Comparison of ENCODE assay signal across 8 mouse cellular contexts in the genomic region with DNA sequence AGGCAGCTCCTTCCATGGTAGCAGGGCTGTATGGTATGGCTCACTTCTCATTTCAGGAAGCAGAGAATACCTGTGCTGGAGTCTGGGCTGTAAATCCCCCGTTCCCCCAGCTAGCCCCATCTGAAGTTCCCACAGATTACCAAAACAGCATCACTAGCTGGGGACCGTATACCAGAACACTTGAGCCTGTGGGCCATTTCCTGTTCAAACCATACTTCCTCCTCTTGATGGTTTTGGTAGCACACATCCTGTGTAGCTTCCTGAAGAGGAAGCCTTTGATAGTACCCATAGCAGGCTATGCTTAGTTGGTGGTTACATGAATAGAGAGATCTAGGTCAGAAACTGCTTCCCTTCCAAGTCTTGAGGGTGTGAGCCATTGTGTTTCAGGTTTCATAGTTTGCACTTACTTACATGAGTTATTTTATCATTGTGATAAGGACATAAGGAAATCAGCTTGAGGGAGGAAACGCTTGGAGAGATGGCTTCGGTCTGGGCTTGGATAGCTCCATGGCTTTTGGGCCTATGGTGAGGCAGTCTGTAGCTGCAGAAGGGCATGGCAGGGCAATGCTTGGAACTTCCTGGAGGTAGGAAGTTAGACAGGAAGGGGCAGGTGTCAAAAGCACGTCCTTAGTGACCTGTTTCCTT. TPM values are rescaled to one million over a fixed set of nuclear protein-coding genes. Genes with fewer than 3 reads are reported as not detected.
DNase-seq lines count a peak whose midpoint lies in the region; ATAC-seq and TF ChIP-seq lines count a peak whose summit lies in the region.

No protein-coding gene starts in this region.

- no peak overlapping the region for H3K4me2 ChIP-seq in lung, embryonic 14.5 days
- H3K4me2 ChIP-seq in liver, embryonic 11.5 days = no peak overlapping the region; the same call in 1 of the 2 replicates
- no peak overlapping the region for H3K4me2 ChIP-seq in stomach, embryonic 16.5 days (ENCODE audit: low read depth, low read length)

- no peaks in the 10 kb centered on the region for H3K9me3 ChIP-seq in lung, embryonic 14.5 days (ENCODE audit: low read depth, low read length)
- no peaks in the 10 kb centered on the region for H3K9me3 ChIP-seq in liver, embryonic 11.5 days (ENCODE audit: control insufficient read depth, low read length)
- no peaks in the 10 kb centered on the region for H3K9me3 ChIP-seq in stomach, embryonic 16.5 days (replicated peaks; ENCODE audit: control insufficient read depth, low read length)
- H3K9me3 ChIP-seq in midbrain, embryonic 10.5 days (replicated peaks) = no peaks in the 10 kb centered on the region

- no peak overlapping the region for H3K4me3 ChIP-seq in lung, embryonic 14.5 days (ENCODE audit: low read depth, low read length)
- H3K4me3 ChIP-seq in liver, embryonic 11.5 days (ENCODE audit: low read depth, low read length) = no peak overlapping the region
- no peak overlapping the region for H3K4me3 ChIP-seq in stomach, embryonic 16.5 days (replicated peaks; ENCODE audit: low read length)
- no peak overlapping the region for H3K4me3 ChIP-seq in midbrain, embryonic 10.5 days

- peak overlapping the region; percentile 37; the same call in 1 of the 2 replicates for H3K27ac ChIP-seq in lung, embryonic 14.5 days (ENCODE audit: low read depth)
- H3K27ac ChIP-seq in liver, embryonic 11.5 days (ENCODE audit: low read depth, low read length) = peak overlapping the region; percentile 48; the same call in 1 of the 2 replicates
- peak overlapping the region; percentile 67 for H3K27ac ChIP-seq in stomach, embryonic 16.5 days (ENCODE audit: low read length)
- no peak overlapping the region for H3K27ac ChIP-seq in midbrain, embryonic 10.5 days (replicated peaks)

- H3K9ac ChIP-seq in lung, embryonic 14.5 days = no peak overlapping the region
- no peak overlapping the region for H3K9ac ChIP-seq in liver, embryonic 11.5 days (ENCODE audit: low read depth, low read length)
- no peak overlapping the region for H3K9ac ChIP-seq in stomach, embryonic 16.5 days (ENCODE audit: low read length)

- no peak for DNase-seq in lung, embryonic 14.5 days
- no peak for DNase-seq in lung, postnatal 14 days
- DNase-seq in liver, embryonic 11.5 days (ENCODE audit: low spot score) = peak; percentile 32
- DNase-seq in midbrain, embryonic 10.5 days (ENCODE audit: low spot score) = no peak
- DNase-seq in retina, postnatal 1 day = no peak
- DNase-seq in layer of hippocampus, adult 18-20 months (ENCODE audit: low spot score in 2 of 2) = no peak

- WGBS in lung, embryonic 14.5 days = 68% methylated on average over 5 of the region's 5 CpGs
- 50% methylated on average over 5 of the region's 5 CpGs for WGBS in liver, embryonic 11.5 days
- 72% methylated on average over 5 of the region's 5 CpGs for WGBS in stomach, embryonic 16.5 days
- 85% methylated on average over 5 of the region's 5 CpGs for WGBS in midbrain, embryonic 10.5 days

- ATAC-seq in lung, embryonic 14.5 days (ENCODE audit: insufficient read depth) = no peak
- ATAC-seq in activated CD4-positive, CD25-positive, alpha-beta regulatory T cell, adult 4 months = peak; percentile 97
- peak; percentile 34; the same call in 1 of the 2 replicates for ATAC-seq in liver, embryonic 11.5 days (replicated peaks; ENCODE audit: low FRiP score)
- ATAC-seq in stomach, embryonic 16.5 days (ENCODE audit: insufficient read depth, low FRiP score) = no peak

- peaks cover 4% of the 10 kb centered on the region; the same call in 1 of the 2 replicates for H3K4me1 ChIP-seq in lung, embryonic 14.5 days (ENCODE audit: insufficient read depth)
- peaks cover 9% of the 10 kb centered on the region for H3K4me1 ChIP-seq in liver, embryonic 11.5 days (replicated peaks; ENCODE audit: control insufficient read depth, insufficient read depth, low read length)
- peaks cover 16% of the 10 kb centered on the region for H3K4me1 ChIP-seq in stomach, embryonic 16.5 days (ENCODE audit: control insufficient read depth, insufficient read depth, low read length)
- H3K4me1 ChIP-seq in midbrain, embryonic 10.5 days = peaks cover 11% of the 10 kb centered on the region

- TF ChIP-seq CTCF in lung, embryonic 14.5 days (IDR thresholded peaks at IDR 0.05; ENCODE audit: low read depth) = no peak

- no peaks in the 10 kb centered on the region for H3K36me3 ChIP-seq in lung, embryonic 14.5 days (ENCODE audit: insufficient read depth)
- H3K36me3 ChIP-seq in liver, embryonic 11.5 days (ENCODE audit: control insufficient read depth, insufficient read depth, low read length) = no peaks in the 10 kb centered on the region
- no peaks in the 10 kb centered on the region for H3K36me3 ChIP-seq in stomach, embryonic 16.5 days (ENCODE audit: control insufficient read depth, insufficient read depth, low read length)
- peaks cover 27% of the 10 kb centered on the region for H3K36me3 ChIP-seq in midbrain, embryonic 10.5 days

- H3K27me3 ChIP-seq in lung, embryonic 14.5 days (ENCODE audit: insufficient read depth, low read length) = no peaks in the 10 kb centered on the region
- no peaks in the 10 kb centered on the region for H3K27me3 ChIP-seq in liver, embryonic 11.5 days (replicated peaks; ENCODE audit: control insufficient read depth, insufficient read depth, low read length)
- H3K27me3 ChIP-seq in stomach, embryonic 16.5 days (ENCODE audit: control insufficient read depth, insufficient read depth, low read length) = no peaks in the 10 kb centered on the region
- H3K27me3 ChIP-seq in midbrain, embryonic 10.5 days (ENCODE audit: low read depth, poor library complexity, severe bottlenecking) = no peaks in the 10 kb centered on the region; the same call in 1 of the 2 replicates

RNA-seq across cellular contexts. Expression of gene Tnk2, which starts 7.4 kb away (rescaled TPM):
- 20.0 and 21.6 TPM in 2 replicates for polyA plus RNA-seq in lung, embryonic 14.5 days (2014; fragmentation: Nextera tagmentation; extraction: Ambion mirVana)
- polyA plus RNA-seq in activated CD4-positive, CD25-positive, alpha-beta regulatory T cell, adult 4 months (2017; shearing (Covaris generic)) = 10 to 100 TPM in 1 of 2 experiments, 1 to 10 TPM in 1; 5.6 to 10.3 TPM
- polyA plus RNA-seq in liver, embryonic 11.5 days (2014; fragmentation: Nextera tagmentation; extraction: Ambion mirVana) = 10.8 and 11.6 TPM in 2 replicates
- polyA plus RNA-seq in stomach, embryonic 16.5 days (2015; fragmentation: Nextera tagmentation; extraction: Ambion mirVana) = 10.6 TPM in 2 replicates
- polyA plus RNA-seq in midbrain, embryonic 10.5 days (2016; fragmentation: Nextera tagmentation; extraction: Ambion mirVana) = 8.4 and 9.8 TPM in 2 replicates
- total RNA-seq in layer of hippocampus, adult 18-20 months (2021) = 100 to 1,000 TPM; 227 to 233 TPM

RNA-seq across cellular contexts. Expression of gene Tfrc, which starts 42.4 kb away (rescaled TPM):
- 64.5 and 71.2 TPM in 2 replicates for polyA plus RNA-seq in lung, embryonic 14.5 days (2014; fragmentation: Nextera tagmentation; extraction: Ambion mirVana)
- polyA plus RNA-seq in activated CD4-positive, CD25-positive, alpha-beta regulatory T cell, adult 4 months (2017; shearing (Covaris generic)) = 10 to 100 TPM; 19.2 to 22.1 TPM
- 220 and 245 TPM in 2 replicates for polyA plus RNA-seq in liver, embryonic 11.5 days (2014; fragmentation: Nextera tagmentation; extraction: Ambion mirVana)
- polyA plus RNA-seq in stomach, embryonic 16.5 days (2015; fragmentation: Nextera tagmentation; extraction: Ambion mirVana) = 68.3 and 69.7 TPM in 2 replicates
- polyA plus RNA-seq in midbrain, embryonic 10.5 days (2016; fragmentation: Nextera tagmentation; extraction: Ambion mirVana) = 68.7 and 71.9 TPM in 2 replicates
- total RNA-seq in layer of hippocampus, adult 18-20 months (2021) = 10 to 100 TPM; 37.3 to 43.2 TPM

Comparison
In these comparisons a context has a peak if more than half of its experiments do, and no peak if none do; other contexts are left out.
1. ATAC-seq: peak in activated CD4-positive, CD25-positive, alpha-beta regulatory T cell, adult 4 months (single experiment) and liver, embryonic 11.5 days (single experiment); none in lung, embryonic 14.5 days (single experiment) and stomach, embryonic 16.5 days (single experiment).